In the genomic region with DNA sequence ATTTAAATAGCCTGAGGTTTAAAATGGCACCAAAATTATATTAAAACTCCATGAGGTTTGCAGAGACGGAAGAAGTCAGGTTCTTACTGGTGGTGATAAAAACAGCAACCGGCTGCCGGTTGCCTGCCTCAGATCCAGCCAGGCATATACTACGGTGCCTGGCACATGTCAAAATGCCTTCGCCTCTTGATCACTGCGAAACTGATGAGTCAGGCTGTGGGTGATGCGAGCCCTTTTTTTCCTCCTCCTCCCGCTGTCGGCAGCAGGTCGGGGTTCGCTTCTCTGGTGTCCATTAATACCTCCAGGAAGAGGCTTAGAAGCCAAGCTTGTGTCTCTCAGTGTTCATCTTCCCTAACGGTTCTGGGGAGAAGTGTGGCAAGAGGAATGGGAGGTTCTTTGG, we compare ENCODE assay signal across 8 mouse cellular contexts. TPM values are rescaled to one million over a fixed set of nuclear protein-coding genes. Genes with fewer than 3 reads are reported as not detected.
DNase-seq lines count a peak whose midpoint lies in the region; ATAC-seq and TF ChIP-seq lines count a peak whose summit lies in the region.
"Had no signal": no experiment of that assay in that cellular context is flagged by ENCODE, and none has a peak within 500 bp of the region (broad histone marks: within the 10 kb centered on the region; RNA-seq: fewer than 3 reads in every experiment).

No protein-coding gene starts in this region.

- no peaks in the 10 kb centered on the region for H3K9me3 ChIP-seq in heart, embryonic 16.5 days (replicated peaks; ENCODE audit: control insufficient read depth, low read length)
- no peaks in the 10 kb centered on the region for H3K9me3 ChIP-seq in lung, embryonic 15.5 days
- no peaks in the 10 kb centered on the region for H3K9me3 ChIP-seq in stomach, embryonic 15.5 days
- no peaks in the 10 kb centered on the region for H3K9me3 ChIP-seq in forebrain, embryonic 14.5 days (replicated peaks; ENCODE audit: control insufficient read depth, low read length)
- H3K9me3 ChIP-seq: embryonic facial prominence, embryonic 15.5 days had no signal

- H3K36me3 ChIP-seq in heart, embryonic 16.5 days (ENCODE audit: control insufficient read depth, insufficient read depth) = no peaks in the 10 kb centered on the region
- H3K36me3 ChIP-seq in lung, embryonic 15.5 days = no peaks in the 10 kb centered on the region
- no peaks in the 10 kb centered on the region for H3K36me3 ChIP-seq in stomach, embryonic 15.5 days
- 0 out of 2 replicates have a peak, but pooled peaks cover 4% of the 10 kb centered on the region for H3K36me3 ChIP-seq in forebrain, embryonic 14.5 days (ENCODE audit: control insufficient read depth, insufficient read depth, low read length)
- H3K36me3 ChIP-seq: embryonic facial prominence, embryonic 15.5 days had no signal

- TF ChIP-seq CTCF in cerebellum, adult 2 months (IDR thresholded peaks at IDR 0.05; ENCODE audit: borderline replicate concordance, insufficient read depth, low read depth, low read length) = no peak

- no peaks in the 10 kb centered on the region for H3K27me3 ChIP-seq in cerebellum, adult 2 months (ENCODE audit: control insufficient read depth, insufficient read depth, low read length)
- H3K27me3 ChIP-seq in heart, embryonic 16.5 days (ENCODE audit: control insufficient read depth, insufficient read depth, low read length) = no peaks in the 10 kb centered on the region
- H3K27me3 ChIP-seq in lung, embryonic 15.5 days = no peaks in the 10 kb centered on the region
- H3K27me3 ChIP-seq in stomach, embryonic 15.5 days (replicated peaks) = no peaks in the 10 kb centered on the region
- H3K27me3 ChIP-seq in forebrain, embryonic 14.5 days (replicated peaks; ENCODE audit: control insufficient read depth, insufficient read depth, low read length) = no peaks in the 10 kb centered on the region
- H3K27me3 ChIP-seq: embryonic facial prominence, embryonic 15.5 days had no signal

- H3K4me1 ChIP-seq in cerebellum, adult 2 months (ENCODE audit: control insufficient read depth, insufficient read depth, low read length) = peaks cover 3% of the 10 kb centered on the region; the same call in 1 of the 2 replicates
- no peaks in the 10 kb centered on the region for H3K4me1 ChIP-seq in heart, embryonic 16.5 days (ENCODE audit: control insufficient read depth, insufficient read depth, low read length)
- H3K4me1 ChIP-seq in lung, embryonic 15.5 days = peaks cover 19% of the 10 kb centered on the region
- 0 out of 2 replicates have a peak, but pooled peaks cover 5% of the 10 kb centered on the region for H3K4me1 ChIP-seq in stomach, embryonic 15.5 days
- H3K4me1 ChIP-seq in forebrain, embryonic 14.5 days (ENCODE audit: control insufficient read depth, insufficient read depth, low read length) = no peaks in the 10 kb centered on the region

- H3K27ac ChIP-seq in cerebellum, adult 2 months (ENCODE audit: insufficient read depth, low read length) = no peak overlapping the region
- H3K27ac ChIP-seq in heart, embryonic 16.5 days (ENCODE audit: low read length) = no peak overlapping the region
- peak overlapping the region; percentile 1 for H3K27ac ChIP-seq in lung, embryonic 15.5 days
- H3K27ac ChIP-seq in stomach, embryonic 15.5 days = no peak overlapping the region
- no peak overlapping the region for H3K27ac ChIP-seq in forebrain, embryonic 14.5 days (ENCODE audit: low read depth, low read length)
- H3K27ac ChIP-seq: embryonic facial prominence, embryonic 15.5 days had no signal

- no peak for ATAC-seq in heart, embryonic 16.5 days (replicated peaks; ENCODE audit: extremely low read depth, insufficient read depth, low FRiP score)
- no peak for ATAC-seq in lung, embryonic 15.5 days (ENCODE audit: borderline replicate concordance, extremely low read depth, low FRiP score, low TSS enrichment)
- ATAC-seq in stomach, embryonic 15.5 days (ENCODE audit: insufficient read depth, low FRiP score, low read depth) = peak; percentile 70
- ATAC-seq in forebrain, embryonic 14.5 days = no peak

- peak; percentile 42; the same call in 1 of the 2 replicates for TF ChIP-seq POLR2A in cerebellum, adult 2 months (IDR thresholded peaks at IDR 0.05; ENCODE audit: borderline replicate concordance, insufficient read depth, low read length)

- H3K9ac ChIP-seq in heart, embryonic 16.5 days (ENCODE audit: low read length) = no peak overlapping the region
- no peak overlapping the region for H3K9ac ChIP-seq in lung, embryonic 15.5 days
- no peak overlapping the region for H3K9ac ChIP-seq in stomach, embryonic 15.5 days
- H3K9ac ChIP-seq in forebrain, embryonic 14.5 days (ENCODE audit: low read length) = no peak overlapping the region
- H3K9ac ChIP-seq: embryonic facial prominence, embryonic 15.5 days had no signal

- peak overlapping the region; percentile 69 for H3K4me3 ChIP-seq in cerebellum, adult 2 months (replicated peaks; ENCODE audit: insufficient read depth, low read depth, low read length)
- H3K4me3 ChIP-seq in heart, embryonic 16.5 days (ENCODE audit: low read length) = peak overlapping the region; percentile 24; the same call in 1 of the 2 replicates
- H3K4me3 ChIP-seq in lung, embryonic 15.5 days = no peak overlapping the region
- H3K4me3 ChIP-seq in stomach, embryonic 15.5 days (replicated peaks) = no peak overlapping the region
- H3K4me3 ChIP-seq in forebrain, embryonic 14.5 days (ENCODE audit: low read depth, low read length) = no peak overlapping the region
- H3K4me3 ChIP-seq: embryonic facial prominence, embryonic 15.5 days had no signal

- WGBS in cerebellum, adult 2 months = 30% methylated on average over 12 of the region's 12 CpGs
- 26% methylated on average over 12 of the region's 12 CpGs for WGBS in heart, embryonic 16.5 days
- 48% methylated on average over 12 of the region's 12 CpGs for WGBS in lung, embryonic 15.5 days
- 50% methylated on average over 12 of the region's 12 CpGs for WGBS in stomach, embryonic 15.5 days
- WGBS in forebrain, embryonic 14.5 days = 83% methylated on average over 12 of the region's 12 CpGs

- DNase-seq in urinary bladder, postnatal 14 days (ENCODE audit: low spot score) = peak; percentile 21
- DNase-seq in urinary bladder, postnatal 10 days (ENCODE audit: low spot score) = no peak
- peak; percentile 72 to 78 for DNase-seq in cerebellum, adult 2 months
- no peak for DNase-seq in forebrain, embryonic 14.5 days (ENCODE audit: low spot score)

- peak overlapping the region; percentile 50 for H3K4me2 ChIP-seq in heart, embryonic 16.5 days (ENCODE audit: low read depth, low read length)
- no peak overlapping the region for H3K4me2 ChIP-seq in lung, embryonic 15.5 days
- 0 out of 2 replicates have a peak overlapping the region, but pooled peaks have one; percentile 27 for H3K4me2 ChIP-seq in stomach, embryonic 15.5 days
- no peak overlapping the region for H3K4me2 ChIP-seq in forebrain, embryonic 14.5 days (ENCODE audit: low read length)
- H3K4me2 ChIP-seq: embryonic facial prominence, embryonic 15.5 days had no signal

RNA-seq across cellular contexts. Expression of a gene that starts 25.1 kb away (rescaled TPM):
- polyA plus RNA-seq in cerebellum, adult 2 months (2012; rRNA removed) = 8.2 and 8.3 TPM in 2 replicates
- polyA plus RNA-seq in heart, embryonic 16.5 days (2015; fragmentation: Nextera tagmentation; extraction: Ambion mirVana) = 2.0 TPM in 2 replicates
- polyA plus RNA-seq in lung, embryonic 15.5 days (2015; fragmentation: Nextera tagmentation; extraction: Ambion mirVana) = 7.1 and 8.0 TPM in 2 replicates
- 1.5 and 1.9 TPM in 2 replicates for polyA plus RNA-seq in stomach, embryonic 15.5 days (2015; fragmentation: Nextera tagmentation; extraction: Ambion mirVana)
- polyA plus RNA-seq in forebrain, embryonic 14.5 days (2014; fragmentation: Nextera tagmentation; extraction: Ambion mirVana) = 14.4 and 15.0 TPM in 2 replicates

Comparison
In these comparisons a context has a peak if more than half of its experiments do, and no peak if none do; other contexts are left out.
1. DNase-seq: peak in urinary bladder, postnatal 14 days (single experiment) and cerebellum, adult 2 months (2 of 2); none in urinary bladder, postnatal 10 days (single experiment) and forebrain, embryonic 14.5 days (single experiment).
2. H3K4me3 ChIP-seq: peak in cerebellum, adult 2 months (single experiment) and heart, embryonic 16.5 days (single experiment); none in lung, embryonic 15.5 days (single experiment), stomach, embryonic 15.5 days (single experiment) and forebrain, embryonic 14.5 days (single experiment).
3. H3K4me2 ChIP-seq: peak in heart, embryonic 16.5 days (single experiment) and stomach, embryonic 15.5 days (single experiment); none in lung, embryonic 15.5 days (single experiment) and forebrain, embryonic 14.5 days (single experiment).